Mouse (Mus musculus) liver, adult 2 months (tissue): ENCODE results near the gene Cdh23.

ENCODE experiments used
- CTCF ChIP-seq: fragments of 200-500 bp; IDR thresholded peaks from 2 replicates; pipeline ENCODE4 v1.5.1; 2011; ENCODE audit warnings: low read depth, low read length, control low read depth
- POLR2A ChIP-seq: fragments of 200-500 bp; IDR thresholded peaks from 2 replicates; pipeline ENCODE4 v1.6.1; 2011; ENCODE audit warnings: low read length, control low read depth; ENCODE audit not compliant: insufficient read depth; ENCODE audit errors: extremely low read depth

- TF ChIP-seq CTCF (no peak), POLR2A (no peak)
Measured at GRCm38 (mm10) chr10:60289216-60289615, 407.1 kb downstream of the Cdh23 start.
